Comparison of ENCODE assay signal across 9 mouse cellular contexts in genomic region chr11:77816003-77816402, GRCm38 (mm10). TPM values are rescaled to one million over a fixed set of nuclear protein-coding genes. Genes with fewer than 3 reads are reported as not detected.
DNase-seq lines count a peak whose midpoint lies in the region; ATAC-seq and TF ChIP-seq lines count a peak whose summit lies in the region.
"Had no signal": no experiment of that assay in that cellular context is flagged by ENCODE, and none has a peak within 500 bp of the region (broad histone marks: within the 10 kb centered on the region; RNA-seq: fewer than 3 reads in every experiment).

No protein-coding gene starts in this region.

- H3K27ac ChIP-seq in cerebellum, adult 2 months (ENCODE audit: insufficient read depth, low read length): no peak overlapping the region
- H3K27ac ChIP-seq in heart, embryonic 16.5 days (ENCODE audit: low read length): no peak overlapping the region
- no peak overlapping the region for H3K27ac ChIP-seq in limb, embryonic 11.5 days (replicated peaks; ENCODE audit: low read depth, low read length)
- H3K27ac ChIP-seq: lung, embryonic 15.5 days had no signal

- peak; percentile 71; the same call in 1 of the 2 replicates for ATAC-seq in heart, embryonic 16.5 days (replicated peaks; ENCODE audit: extremely low read depth, insufficient read depth, low FRiP score)
- no peak for ATAC-seq in limb, embryonic 11.5 days (ENCODE audit: insufficient number of reproducible peaks, low FRiP score, low TSS enrichment, low read depth)

- H3K27me3 ChIP-seq in cerebellum, adult 2 months (ENCODE audit: control insufficient read depth, insufficient read depth, low read length): no peaks in the 10 kb centered on the region
- H3K27me3 ChIP-seq in heart, embryonic 16.5 days (ENCODE audit: control insufficient read depth, insufficient read depth, low read length): no peaks in the 10 kb centered on the region
- no peaks in the 10 kb centered on the region for H3K27me3 ChIP-seq in limb, embryonic 11.5 days (ENCODE audit: control insufficient read depth, insufficient read depth, low read length)
- H3K27me3 ChIP-seq: lung, embryonic 15.5 days had no signal

- WGBS in cerebellum, adult 2 months: 28% methylated on average over 3 of the region's 3 CpGs
- WGBS in heart, embryonic 16.5 days: 16% methylated on average over 3 of the region's 3 CpGs
- 23% methylated on average over 3 of the region's 3 CpGs for WGBS in limb, embryonic 11.5 days

- peak; percentile 98 for TF ChIP-seq CTCF in cerebellum, adult 2 months (IDR thresholded peaks at IDR 0.05; ENCODE audit: borderline replicate concordance, insufficient read depth, low read depth, low read length)

- no peak for TF ChIP-seq POLR2A in cerebellum, adult 2 months (IDR thresholded peaks at IDR 0.05; ENCODE audit: borderline replicate concordance, insufficient read depth, low read length)

- peaks cover 7% of the 10 kb centered on the region for H3K4me1 ChIP-seq in cerebellum, adult 2 months (ENCODE audit: control insufficient read depth, insufficient read depth, low read length)
- peaks cover 16% of the 10 kb centered on the region for H3K4me1 ChIP-seq in heart, embryonic 16.5 days (ENCODE audit: control insufficient read depth, insufficient read depth, low read length)
- no peaks in the 10 kb centered on the region for H3K4me1 ChIP-seq in limb, embryonic 11.5 days (ENCODE audit: control insufficient read depth, insufficient read depth, low read length)
- H3K4me1 ChIP-seq: lung, embryonic 15.5 days had no signal

- no peak overlapping the region for H3K4me2 ChIP-seq in heart, embryonic 16.5 days (ENCODE audit: low read depth, low read length)
- H3K4me2 ChIP-seq in limb, embryonic 11.5 days (ENCODE audit: low read depth, severe bottlenecking): no peak overlapping the region
- H3K4me2 ChIP-seq: lung, embryonic 15.5 days had no signal

- no peaks in the 10 kb centered on the region for H3K9me3 ChIP-seq in heart, embryonic 16.5 days (replicated peaks; ENCODE audit: control insufficient read depth, low read length)
- H3K9me3 ChIP-seq in limb, embryonic 11.5 days (ENCODE audit: control insufficient read depth, low read length): no peaks in the 10 kb centered on the region
- H3K9me3 ChIP-seq: lung, embryonic 15.5 days had no signal

- H3K36me3 ChIP-seq in heart, embryonic 16.5 days (ENCODE audit: control insufficient read depth, insufficient read depth): peaks cover 46% of the 10 kb centered on the region
- H3K36me3 ChIP-seq in limb, embryonic 11.5 days (ENCODE audit: control insufficient read depth, insufficient read depth, low read length): peaks cover 4% of the 10 kb centered on the region; the same call in 1 of the 2 replicates

- no peak overlapping the region for H3K4me3 ChIP-seq in cerebellum, adult 2 months (replicated peaks; ENCODE audit: insufficient read depth, low read depth, low read length)
- no peak overlapping the region for H3K4me3 ChIP-seq in heart, embryonic 16.5 days (ENCODE audit: low read length)
- H3K4me3 ChIP-seq in limb, embryonic 11.5 days (ENCODE audit: low read depth, low read length): no peak overlapping the region
- H3K4me3 ChIP-seq: lung, embryonic 15.5 days had no signal

- H3K9ac ChIP-seq in heart, embryonic 16.5 days (ENCODE audit: low read length): no peak overlapping the region
- no peak overlapping the region for H3K9ac ChIP-seq in limb, embryonic 11.5 days (ENCODE audit: low read length)
- H3K9ac ChIP-seq: lung, embryonic 15.5 days had no signal

- peak; percentile 60 to 68 for DNase-seq in cerebellum, adult 2 months
- no peak for DNase-seq in cerebellum, adult 11-12 months
- DNase-seq in MEL-GATA-1-ER (ENCODE audit: extremely low read depth, low read depth): peak; percentile 38
- peak; percentile 86 for DNase-seq in embryo, embryonic 10.5 days (ENCODE audit: low spot score)
- DNase-seq in limb, embryonic 11.5 days (ENCODE audit: low spot score): peak; percentile 76
- DNase-seq in naive thymus-derived CD4-positive, alpha-beta T cell, adult 2 months (ENCODE audit: low read depth): peak; percentile 92
- DNase-seq in thymus, postnatal 14 days: peak; percentile 85

RNA-seq across cellular contexts. Expression of gene Gm10277, which starts 28.5 kb away (rescaled TPM):
- polyA plus RNA-seq in cerebellum, adult 2 months (2012; rRNA removed): not detected in 2 replicates
- 1.2 and 1.3 TPM in 2 replicates for polyA plus RNA-seq in heart, embryonic 16.5 days (2015; fragmentation: Nextera tagmentation; extraction: Ambion mirVana)
- polyA plus RNA-seq in limb, embryonic 11.5 days (2014; fragmentation: Nextera tagmentation; extraction: Ambion mirVana): 0.47 and 0.68 TPM in 2 replicates

RNA-seq across cellular contexts. Expression of gene Myo18a, which starts 53.0 kb away (rescaled TPM):
- polyA plus RNA-seq in cerebellum, adult 2 months (2012; rRNA removed): 56.5 and 62.1 TPM in 2 replicates
- 104 and 122 TPM in 2 replicates for polyA plus RNA-seq in heart, embryonic 16.5 days (2015; fragmentation: Nextera tagmentation; extraction: Ambion mirVana)
- 17.1 and 17.5 TPM in 2 replicates for polyA plus RNA-seq in limb, embryonic 11.5 days (2014; fragmentation: Nextera tagmentation; extraction: Ambion mirVana)
